Mouse (Mus musculus) embryonic facial prominence, embryonic 14.5 days (tissue): ENCODE data around the gene Ccdc167. TPM values are rescaled to one million over a fixed set of nuclear protein-coding genes. Genes with fewer than 3 reads are reported as not detected.

ENCODE experiments used
- ATAC-seq: fragments of 200-750 bp; cut with Nextera tagmentation; 2 replicates; pipeline ENCODE4 v1.8.0; 2017; ENCODE audit warnings: low read depth, moderate number of reproducible peaks, moderate TSS enrichment
- DNase-seq: peaks from one replicate; pipeline ENCODE4 v3.0.0-alpha.2; 2015; ENCODE audit warnings: low spot score
- H3K27ac ChIP-seq: fragments of 300-500 bp; sonication (generic); replicated peaks from 2 replicates; pipeline ENCODE4 v1.5.1; 2014; ENCODE audit warnings: low read depth, mild to moderate bottlenecking, low read length, moderate library complexity
- H3K27me3 ChIP-seq: fragments of 300-500 bp; sonication (generic); replicated peaks from 2 replicates; pipeline ENCODE4 v1.6.1; 2014; ENCODE audit warnings: low read length; ENCODE audit not compliant: control insufficient read depth, insufficient read depth
- H3K36me3 ChIP-seq: fragments of 300-500 bp; sonication (generic); 2 replicates; pipeline ENCODE4 v1.6.1; 2014; ENCODE audit warnings: low read length, mixed read lengths; ENCODE audit not compliant: control insufficient read depth, insufficient read depth
- H3K4me1 ChIP-seq: fragments of 300-500 bp; sonication (generic); 2 replicates; pipeline ENCODE4 v1.6.1; 2014; ENCODE audit warnings: antibody characterized with exemption, low read length; ENCODE audit not compliant: control insufficient read depth, insufficient read depth
- H3K4me2 ChIP-seq: fragments of 300-500 bp; sonication (generic); 2 replicates; pipeline ENCODE4 v1.6.1; 2014; ENCODE audit warnings: low read depth, mild to moderate bottlenecking, low read length, moderate library complexity, mixed read lengths
- H3K4me3 ChIP-seq: fragments of 300-500 bp; sonication (generic); 2 replicates; pipeline ENCODE4 v1.5.1; 2014; ENCODE audit warnings: low read depth, mild to moderate bottlenecking, low read length
- H3K9ac ChIP-seq: fragments of 300-500 bp; sonication (generic); 2 replicates; pipeline ENCODE4 v1.6.1; 2014; ENCODE audit warnings: low read depth, mild to moderate bottlenecking, low read length, moderate library complexity, mixed read lengths
- H3K9me3 ChIP-seq: fragments of 300-500 bp; sonication (generic); 2 replicates; pipeline ENCODE4 v1.6.1; 2016; ENCODE audit warnings: low read length; ENCODE audit not compliant: control insufficient read depth
- WGBS: fragments of 180-500 bp; shearing (Covaris S2); extraction: QIAGEN DNeasy Blood & Tissue Kit; methylation state at CpG from one replicate; pipeline ENCODE4 v1.1.7; 2014; 5-methylcytosine and 5-hydroxymethylcytosine counted together
- polyA plus RNA-seq: library from polyadenylated mRNA; unstranded; fragments of >200 nt; fragmentation: Nextera tagmentation; extraction: Ambion mirVana; gene quantifications from 2 replicates; pipeline ENCODE4 v1.2.1, GENCODE M21; 2014

Ccdc167 gene
- polyA plus RNA-seq, 1 experiment from 2014 or later = 14.9 TPM

DNA sequence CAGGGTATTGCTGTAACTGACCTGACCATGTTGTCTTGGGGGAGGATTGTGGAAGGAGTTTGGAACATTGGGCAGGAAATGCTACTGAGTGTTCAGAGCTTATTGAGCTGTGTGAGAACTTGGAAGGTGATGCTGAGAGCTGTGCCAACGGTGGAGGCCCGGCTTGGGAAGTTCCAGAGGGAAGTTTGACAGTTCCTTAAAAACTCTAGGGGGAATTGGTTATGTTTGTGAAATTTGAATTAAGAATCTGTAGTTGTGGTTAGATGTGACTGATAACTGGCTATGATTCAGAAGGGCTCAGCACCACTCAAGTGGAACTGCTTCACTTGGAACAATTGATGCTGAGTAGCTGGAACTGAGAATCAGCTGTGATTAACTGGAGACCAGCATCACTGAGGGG lies 45.8 kb downstream of the Ccdc167 start:
- Histone ChIP-seq H3K27me3 (no peaks in the 10 kb centered on the region), H3K4me1 (no peaks in the 10 kb centered on the region), H3K9ac (no peak overlapping the region), H3K27ac (no peak overlapping the region), H3K4me2 (no peak overlapping the region), H3K9me3 (no peaks in the 10 kb centered on the region), H3K4me3 (no peak overlapping the region), H3K36me3 (peaks cover 57% of the 10 kb centered on the region)
- no peak for DNase-seq
- ATAC-seq = no peak
- WGBS = 81% methylated on average over 2 of the region's 2 CpGs

DNA sequence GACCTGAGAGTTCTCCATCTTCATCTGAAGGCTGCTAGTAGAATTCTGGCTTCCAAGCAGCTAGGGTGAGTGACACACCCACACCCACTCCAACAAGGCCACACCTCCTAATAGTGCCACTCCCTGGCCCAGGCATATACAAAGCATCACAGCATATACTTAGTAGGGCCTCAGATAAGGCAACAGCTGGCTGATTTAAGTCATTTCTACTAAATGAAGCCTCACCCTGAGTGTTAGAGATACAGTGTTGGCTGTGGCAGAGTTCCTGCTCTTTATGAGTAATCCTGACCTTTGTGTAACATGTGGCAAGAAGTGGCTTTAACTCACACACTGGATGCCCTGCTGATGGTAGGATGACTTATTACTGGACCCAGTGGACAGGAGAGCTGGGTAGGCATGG lies 46.9 kb downstream of the Ccdc167 start:
- DNase-seq = no peak
- no peak overlapping the region for H3K27ac ChIP-seq
- H3K9me3 ChIP-seq = no peaks in the 10 kb centered on the region
- H3K4me1 ChIP-seq = no peaks in the 10 kb centered on the region
- no peak overlapping the region for H3K4me2 ChIP-seq
- no peak overlapping the region for H3K9ac ChIP-seq
- H3K27me3 ChIP-seq = no peaks in the 10 kb centered on the region
- peaks cover 54% of the 10 kb centered on the region for H3K36me3 ChIP-seq
- no peak for ATAC-seq
- no peak overlapping the region for H3K4me3 ChIP-seq

DNA sequence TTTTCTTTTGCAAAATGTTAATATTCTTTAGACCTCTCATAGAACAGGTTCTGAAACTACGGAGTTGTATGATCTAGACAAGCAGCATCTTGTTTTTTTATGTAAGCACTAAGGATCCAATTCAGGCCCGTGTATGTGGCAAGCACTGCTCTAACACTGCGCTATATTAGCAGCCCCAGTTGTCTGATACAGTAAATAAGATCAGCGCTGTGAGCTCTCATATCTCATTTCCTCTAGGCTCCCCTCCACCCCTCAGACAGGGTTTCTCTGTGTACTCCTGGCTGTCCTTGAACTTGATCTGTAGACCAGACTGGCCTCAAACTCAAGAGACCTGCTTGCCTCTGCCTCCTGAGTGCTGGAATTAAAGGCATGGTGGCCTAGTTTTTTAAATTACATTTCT lies 47.8 kb downstream of the Ccdc167 start:
- 91% methylated on average over 4 of the region's 4 CpGs for WGBS
- no peaks in the 10 kb centered on the region for H3K27me3 ChIP-seq
- H3K9me3 ChIP-seq = no peaks in the 10 kb centered on the region
- DNase-seq (no peak), ATAC-seq (no peak)
- H3K27ac ChIP-seq = no peak overlapping the region
- H3K36me3 ChIP-seq = peaks cover 55% of the 10 kb centered on the region
- H3K4me2 ChIP-seq = no peak overlapping the region
- no peaks in the 10 kb centered on the region for H3K4me1 ChIP-seq
- H3K4me3 ChIP-seq = no peak overlapping the region
- no peak overlapping the region for H3K9ac ChIP-seq

DNA sequence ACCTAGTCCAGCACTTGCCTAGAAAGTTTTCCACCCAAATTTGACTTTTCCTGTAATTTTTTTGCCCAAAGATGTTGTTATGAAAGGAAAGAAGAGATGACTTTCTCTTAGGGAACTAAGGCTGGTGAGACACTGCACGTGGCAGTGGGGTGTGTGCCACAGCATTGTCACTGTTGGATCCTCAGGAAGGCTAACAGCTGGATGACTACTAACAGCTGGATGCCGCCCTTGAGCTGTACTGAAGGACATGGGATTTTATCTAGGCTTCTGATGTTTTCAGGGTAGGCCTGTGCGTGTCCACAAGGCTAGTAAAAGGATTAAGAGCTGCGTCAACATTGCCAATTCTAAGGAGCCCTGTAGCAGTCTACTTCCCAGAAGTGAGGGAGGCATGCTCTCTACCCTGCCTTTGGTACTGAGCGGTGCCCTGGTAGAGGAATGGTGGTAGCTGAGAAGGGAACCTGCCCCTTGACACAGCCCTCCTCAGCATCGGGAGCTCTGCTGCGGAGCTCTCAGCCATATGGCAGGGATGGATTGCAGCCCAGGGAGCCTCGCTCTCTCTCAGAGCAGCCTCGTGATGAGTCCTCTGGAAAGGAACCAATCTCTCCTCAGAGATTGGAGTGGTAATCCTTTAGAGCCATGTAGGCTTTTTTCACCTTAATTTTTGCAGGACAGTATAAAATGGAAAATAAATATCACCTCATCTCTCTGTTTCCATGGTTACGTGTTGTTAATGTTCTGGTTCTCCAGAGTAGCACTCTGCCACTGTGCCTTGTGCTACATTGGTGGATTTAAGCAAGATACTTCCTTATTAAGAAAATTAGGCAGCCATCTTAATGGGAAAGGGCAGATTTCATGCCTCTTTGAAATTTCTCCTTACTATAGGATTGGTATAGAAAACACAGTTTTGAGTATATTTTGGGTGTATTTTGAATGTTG lies 48.5 kb downstream of the Ccdc167 start:
- ATAC-seq = no peak
- no peak overlapping the region for H3K4me3 ChIP-seq
- no peak overlapping the region for H3K9ac ChIP-seq
- no peak overlapping the region for H3K27ac ChIP-seq
- peaks cover 52% of the 10 kb centered on the region for H3K36me3 ChIP-seq
- WGBS = 79% methylated on average over 10 of the region's 10 CpGs
- DNase-seq = no peak
- H3K9me3 ChIP-seq = no peaks in the 10 kb centered on the region
- no peaks in the 10 kb centered on the region for H3K4me1 ChIP-seq
- H3K4me2 ChIP-seq = no peak overlapping the region
- no peaks in the 10 kb centered on the region for H3K27me3 ChIP-seq

DNA sequence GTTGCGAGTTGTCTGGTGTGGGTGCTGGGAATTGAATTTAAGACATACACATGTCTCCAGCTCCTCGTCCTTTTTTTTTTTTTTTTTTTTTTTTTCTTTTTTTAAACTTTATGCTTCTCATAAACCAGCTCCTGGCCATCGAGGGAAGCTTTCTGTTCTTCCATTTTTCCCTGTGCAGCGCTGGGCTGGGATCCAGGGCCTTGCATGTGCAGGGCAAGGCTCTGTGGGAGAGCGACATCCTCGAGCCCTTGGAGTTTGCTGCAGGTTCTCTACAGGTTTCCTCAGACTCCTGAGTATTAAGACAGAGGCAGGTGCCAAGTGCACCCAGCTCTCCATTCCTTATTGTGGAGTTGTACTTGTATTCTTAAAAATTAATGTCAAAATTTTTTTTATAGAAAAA lies 54.7 kb downstream of the Ccdc167 start:
- Histone ChIP-seq H3K27ac (no peak overlapping the region), H3K9ac (no peak overlapping the region), H3K4me1 (peaks cover 5% of the 10 kb centered on the region; the same call in 1 of the 2 replicates), H3K9me3 (no peaks in the 10 kb centered on the region), H3K27me3 (no peaks in the 10 kb centered on the region), H3K4me3 (no peak overlapping the region), H3K4me2 (no peak overlapping the region), H3K36me3 (peaks cover 31% of the 10 kb centered on the region)
- 91% methylated on average over 6 of the region's 6 CpGs for WGBS
- DNase-seq (no peak), ATAC-seq (no peak)

DNA sequence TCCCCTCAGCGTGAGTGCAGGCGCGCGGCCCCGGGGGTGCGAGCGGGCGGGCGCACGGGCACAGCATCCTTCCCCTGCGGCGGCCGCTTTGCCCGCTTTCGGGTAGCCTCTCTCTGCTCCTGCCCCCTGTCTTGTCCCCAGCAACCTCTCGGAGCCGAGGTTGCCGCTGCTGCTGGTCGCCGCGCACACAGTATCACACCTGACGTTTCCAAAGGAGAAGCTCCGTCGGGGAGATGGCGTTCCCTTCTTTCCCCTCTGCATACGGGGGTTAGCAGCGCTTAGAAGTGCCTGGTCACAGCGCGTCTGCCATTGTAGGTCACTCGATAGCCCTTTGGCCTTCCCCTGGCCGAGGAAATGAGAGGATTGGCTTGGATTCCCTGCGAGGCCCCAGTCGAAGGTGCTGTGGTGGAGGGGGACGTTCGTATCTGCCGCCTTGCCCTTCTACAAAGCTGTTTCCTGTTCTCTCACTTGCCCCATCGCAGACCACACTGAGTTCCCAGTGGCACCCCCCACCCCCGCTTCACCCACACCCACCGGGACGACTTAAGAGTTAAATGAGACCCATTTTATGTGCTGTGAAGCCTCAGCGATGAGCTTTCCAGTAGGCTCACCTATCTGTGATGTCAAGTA lies 56.0 kb downstream of the Ccdc167 start:
- peak; percentile 66 for ATAC-seq
- peak overlapping the region; percentile 88 for H3K27ac ChIP-seq
- DNase-seq = no peak
- H3K4me2 ChIP-seq = peak overlapping the region; percentile 89
- H3K9ac ChIP-seq = peak overlapping the region; percentile 96
- H3K9me3 ChIP-seq = no peaks in the 10 kb centered on the region
- peak overlapping the region; percentile 93 for H3K4me3 ChIP-seq
- under 1% methylated on average over 26 of the region's 41 CpGs for WGBS
- H3K36me3 ChIP-seq = peaks cover 20% of the 10 kb centered on the region
- no peaks in the 10 kb centered on the region for H3K27me3 ChIP-seq
- peaks cover 5% of the 10 kb centered on the region; the same call in 1 of the 2 replicates for H3K4me1 ChIP-seq

DNA sequence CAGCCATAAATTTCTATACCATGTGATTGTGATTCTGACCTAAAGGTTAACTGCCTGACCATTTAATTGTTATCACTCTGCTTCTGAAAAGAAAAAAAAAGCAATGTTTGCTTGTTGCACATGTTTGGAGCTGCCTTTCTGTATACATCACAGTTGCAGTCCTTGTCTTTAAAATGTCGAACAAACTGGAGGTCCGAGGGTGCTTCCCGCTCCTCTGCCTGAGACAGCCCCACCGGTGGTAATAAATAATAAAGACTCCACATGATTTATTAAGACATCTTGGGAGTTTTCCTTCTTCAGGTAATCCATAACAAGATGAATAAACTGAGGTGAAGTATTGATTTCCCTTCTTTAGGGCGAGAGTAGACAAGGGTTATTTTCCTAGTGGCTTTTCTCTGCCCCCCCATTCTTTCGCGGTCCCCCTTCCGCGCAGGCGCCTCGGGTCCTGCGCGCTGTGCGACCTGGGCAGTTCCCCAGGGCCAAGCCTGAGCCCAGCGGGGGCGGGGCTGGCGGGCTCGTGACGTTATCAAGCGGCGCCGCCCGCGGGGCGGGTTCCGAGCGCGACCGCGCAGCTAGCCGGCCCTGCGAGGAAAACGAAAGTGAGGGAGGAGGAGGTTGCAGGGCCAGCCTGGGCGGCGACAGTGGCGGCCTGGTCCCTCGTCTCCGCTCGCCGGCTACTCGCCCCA lies 56.6 kb downstream of the Ccdc167 start, which contains the start of gene Cmtr1:
TSS of gene Cmtr1 (plus strand) at position 520 of the 686 bp plus-strand sequence.
- peak; percentile 95 for DNase-seq
- Histone ChIP-seq H3K27me3 (no peaks in the 10 kb centered on the region), H3K27ac (peak within 1 kb of the TSS; percentile 88), H3K4me1 (peaks cover 5% of the 10 kb centered on the region; the same call in 1 of the 2 replicates), H3K9ac (peak within 1 kb of the TSS; percentile 96), H3K9me3 (no peaks in the 10 kb centered on the region), H3K4me3 (peak within 1 kb of the TSS; percentile 93), H3K36me3 (peaks cover 16% of the 10 kb centered on the region; the same call in 1 of the 2 replicates), H3K4me2 (peak within 1 kb of the TSS; percentile 89)
- peak; percentile 98 for ATAC-seq
- under 1% methylated on average over 36 of the region's 41 CpGs for WGBS

DNA sequence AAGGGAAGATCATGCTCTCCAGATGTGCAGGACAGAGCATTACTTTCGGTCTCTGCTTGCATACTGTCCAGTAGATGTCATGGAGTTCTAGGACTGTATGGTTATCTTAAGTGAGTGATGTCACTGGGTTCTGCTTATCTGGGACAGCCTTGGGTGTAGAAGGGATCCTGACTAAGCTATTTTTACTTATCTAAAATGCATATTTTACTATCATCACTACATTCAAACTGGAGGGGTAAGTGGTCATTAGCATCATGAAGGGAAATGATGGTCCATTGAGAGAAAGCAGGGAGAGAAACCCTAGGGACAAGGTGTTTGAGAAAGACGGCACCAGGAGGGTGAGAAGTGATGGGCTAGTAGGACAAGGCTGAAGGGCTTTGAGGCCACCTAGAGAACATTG lies 58.6 kb downstream of the Ccdc167 start:
- Histone ChIP-seq H3K27ac (no peak overlapping the region), H3K4me2 (no peak overlapping the region), H3K9me3 (no peaks in the 10 kb centered on the region), H3K36me3 (0 out of 2 replicates have a peak, but pooled peaks cover under 1% of the 10 kb centered on the region), H3K9ac (no peak overlapping the region), H3K27me3 (no peaks in the 10 kb centered on the region), H3K4me3 (no peak overlapping the region), H3K4me1 (peaks cover 5% of the 10 kb centered on the region; the same call in 1 of the 2 replicates)
- ATAC-seq (no peak), DNase-seq (no peak)
- 83% methylated on average over 2 of the region's 2 CpGs for WGBS
